Mouse (Mus musculus): ENCODE data around the gene A3galt2.

Gene A3galt2

DNA sequence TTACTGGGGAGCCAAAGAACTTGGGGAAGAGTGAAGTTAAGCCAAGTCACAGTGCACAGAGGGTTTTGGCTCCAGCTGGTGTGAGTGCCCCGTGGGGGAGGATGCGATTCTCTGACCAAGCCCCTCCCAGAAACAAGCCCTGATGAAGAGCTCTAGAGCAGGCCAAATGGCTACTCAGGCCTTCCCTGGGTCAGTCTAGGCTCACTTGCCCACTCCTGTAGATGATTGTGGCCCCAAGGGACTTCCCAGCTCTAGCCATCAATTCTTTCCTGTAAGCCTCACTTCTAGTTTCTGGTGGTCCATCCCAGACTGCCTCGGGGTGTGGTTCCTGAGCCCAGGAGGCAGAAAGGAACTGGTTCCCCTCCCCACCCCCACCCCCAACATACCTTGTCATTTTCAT is at the start of gene A3galt2:
TSS of gene A3galt2 (plus strand) at position 301 of the 400 bp plus-strand sequence.
- no peak for DNase-seq (ENCODE audit: low read depth, low spot score)

DNA sequence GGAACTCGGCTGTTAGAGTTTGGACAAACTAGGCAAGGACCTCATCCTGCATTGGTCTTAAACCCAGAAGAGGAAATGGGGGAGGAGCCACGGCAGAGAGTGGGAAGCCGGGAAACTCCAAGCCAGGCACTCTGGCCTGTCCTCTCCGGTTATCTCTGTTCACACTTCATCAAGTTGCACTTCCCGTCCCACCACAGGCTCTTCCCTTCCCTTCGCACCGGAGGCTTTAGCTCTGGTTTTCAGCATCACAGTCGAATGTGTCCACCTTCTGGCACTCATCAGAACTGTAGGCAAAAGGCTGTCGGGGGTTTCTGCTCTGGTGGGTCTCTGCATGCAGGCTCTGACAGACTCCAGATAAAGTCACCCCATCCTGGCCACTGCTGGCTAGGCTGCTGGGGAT is 48.5 kb upstream of the A3galt2 start:
- peak; percentile 72 for DNase-seq (ENCODE audit: low read depth, low spot score)

DNA sequence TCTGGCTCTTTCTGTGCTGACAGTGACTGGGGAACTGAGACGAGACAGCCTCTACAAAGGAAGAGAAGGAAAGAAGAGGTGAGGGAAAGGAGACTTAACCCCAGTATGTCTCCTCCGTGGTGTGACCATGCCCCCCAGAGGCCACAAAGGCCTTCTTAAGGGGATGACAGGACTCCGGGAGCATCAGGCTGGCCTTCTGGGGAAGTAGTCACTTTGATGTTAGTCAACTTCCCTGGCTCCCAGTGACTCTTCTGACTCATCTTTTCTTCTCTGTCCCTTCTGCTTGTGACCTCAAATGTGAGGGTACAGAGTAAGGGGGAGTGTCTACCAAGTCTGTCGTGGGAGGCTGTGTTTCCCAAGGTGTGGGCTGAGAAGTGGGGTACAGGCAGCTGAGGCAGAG is 47.8 kb upstream of the A3galt2 start:
- no peak for DNase-seq (ENCODE audit: low read depth, low spot score)

DNA sequence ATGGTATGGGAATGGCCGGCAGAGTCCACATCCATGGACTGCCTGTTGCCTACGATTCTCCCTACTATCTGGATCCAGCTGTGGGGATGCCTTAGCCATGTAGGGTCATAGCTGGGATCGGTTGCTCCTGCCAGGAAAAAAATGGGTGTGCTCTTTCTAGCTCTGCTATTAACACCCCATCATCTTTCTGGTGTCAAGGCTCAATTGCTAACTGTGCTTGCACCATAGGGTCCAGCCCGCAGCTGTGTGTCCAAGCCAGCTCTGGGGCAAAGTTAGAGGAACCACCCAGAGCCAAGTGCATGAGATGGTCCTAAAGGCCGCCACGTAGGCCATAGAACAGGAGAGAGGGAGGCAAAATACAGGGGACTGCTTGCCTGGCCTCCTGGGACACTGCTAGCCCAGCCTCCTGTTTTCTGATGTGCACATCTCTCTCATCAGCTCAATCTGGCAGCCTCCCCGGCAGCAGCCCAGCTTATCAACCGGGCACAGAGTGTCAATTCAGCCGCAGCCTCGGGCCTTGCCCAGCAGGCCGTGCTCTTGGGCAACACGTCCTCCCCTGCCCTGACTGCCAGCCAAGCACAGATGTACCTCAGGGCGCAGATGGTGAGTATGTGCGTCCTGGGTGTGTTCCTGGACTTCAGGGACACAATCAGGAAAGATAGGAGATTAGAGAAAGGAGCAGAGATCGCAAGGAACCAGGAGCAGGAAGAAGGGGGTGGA is 45.9 kb upstream of the A3galt2 start:
- no peak for DNase-seq (ENCODE audit: low read depth, low spot score)

DNA sequence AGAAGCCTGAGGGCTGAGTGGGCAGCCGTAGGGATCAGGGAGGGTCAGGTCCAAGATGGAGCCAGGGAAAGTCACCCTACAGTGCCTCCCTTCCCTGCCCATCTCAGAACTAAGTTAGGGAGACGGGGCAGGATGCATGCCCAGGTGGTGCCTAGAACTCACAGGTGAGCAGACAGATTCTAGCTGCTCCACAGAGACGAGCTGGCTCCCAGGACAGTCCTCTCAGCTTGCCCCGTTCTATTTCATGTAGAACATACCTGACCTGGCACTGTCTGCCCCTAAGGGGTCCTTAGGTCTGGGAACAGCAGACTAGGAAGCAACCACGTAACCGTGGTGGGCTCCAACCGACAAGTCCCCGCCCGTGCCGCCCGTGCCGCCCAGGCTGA is 45.4 kb upstream of the A3galt2 start:
- no peak for DNase-seq (ENCODE audit: low read depth, low spot score)

DNA sequence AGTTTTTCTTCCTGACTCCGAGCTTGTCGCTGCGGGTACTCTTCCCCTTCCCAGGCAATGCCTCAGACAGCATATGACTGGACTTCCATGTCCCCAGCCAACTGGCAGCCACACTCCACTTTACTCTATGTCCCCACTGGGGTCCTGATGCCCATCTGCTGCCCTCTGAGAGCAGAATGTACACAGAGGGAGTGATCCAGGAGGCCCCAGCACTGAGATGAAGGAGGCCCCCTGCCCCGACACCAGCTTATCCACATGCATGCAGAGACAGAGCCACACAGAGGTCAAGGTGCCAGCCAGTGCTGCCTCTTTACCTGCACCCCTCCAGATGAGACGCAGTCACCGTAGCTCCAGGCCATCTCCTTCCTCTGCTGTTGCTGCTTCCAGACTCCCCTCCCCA is 44.9 kb upstream of the A3galt2 start:
- DNase-seq (ENCODE audit: low read depth, low spot score): no peak

DNA sequence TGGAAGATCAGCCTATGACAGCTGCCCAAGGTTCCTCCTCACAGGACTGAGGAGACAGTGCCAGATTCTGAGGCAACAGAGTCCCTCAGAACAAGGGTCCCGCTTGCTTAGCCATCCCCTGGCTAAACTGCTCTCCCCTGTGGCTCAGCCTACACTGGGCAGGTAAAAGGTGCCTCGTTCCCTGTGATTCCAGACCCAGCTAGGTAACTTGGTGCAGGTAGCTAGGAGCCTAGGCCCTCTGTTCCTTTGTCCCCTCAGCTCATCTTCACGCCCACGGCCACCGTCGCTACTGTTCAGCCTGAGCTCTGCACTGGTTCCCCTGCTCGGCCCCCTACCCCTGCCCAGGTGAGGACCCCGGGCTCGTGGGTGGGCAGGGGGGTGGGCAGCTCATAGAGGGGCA is 44.4 kb upstream of the A3galt2 start:
- DNase-seq (ENCODE audit: low read depth, low spot score): no peak

DNA sequence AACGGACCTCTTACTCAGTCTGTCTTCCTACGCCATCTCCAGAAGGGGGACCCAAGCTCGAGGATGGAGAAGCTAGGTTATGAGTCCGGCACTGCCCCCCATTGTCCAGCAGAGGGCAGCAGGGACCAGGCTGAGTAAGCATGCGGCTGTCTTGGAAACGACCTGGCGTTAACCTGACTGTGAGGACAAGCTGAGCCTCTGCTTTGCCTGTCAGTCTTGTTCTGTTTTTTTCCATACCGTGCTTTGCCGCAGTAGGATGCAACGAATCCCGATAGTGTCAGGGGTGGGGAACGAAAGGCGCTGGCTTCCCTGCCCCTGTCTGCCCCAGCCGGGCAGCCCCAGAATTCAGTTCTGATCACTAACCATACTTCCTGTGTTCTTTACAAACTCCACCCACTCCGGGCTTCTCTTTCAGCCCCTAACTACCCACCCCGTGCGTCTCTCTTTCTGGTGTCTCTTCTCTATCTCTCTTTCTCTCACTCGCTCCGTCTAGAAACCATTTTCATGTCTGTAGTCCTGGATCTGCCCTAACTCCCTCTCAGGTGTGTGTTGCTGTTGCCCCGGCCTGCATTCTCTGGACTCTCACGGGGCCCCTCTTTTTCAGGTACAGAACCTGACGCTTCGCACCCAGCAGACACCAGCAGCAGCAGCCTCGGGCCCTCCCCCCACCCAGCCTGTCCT is 43.6 kb upstream of the A3galt2 start:
- peak; percentile 96 for DNase-seq (ENCODE audit: low read depth, low spot score)

DNA sequence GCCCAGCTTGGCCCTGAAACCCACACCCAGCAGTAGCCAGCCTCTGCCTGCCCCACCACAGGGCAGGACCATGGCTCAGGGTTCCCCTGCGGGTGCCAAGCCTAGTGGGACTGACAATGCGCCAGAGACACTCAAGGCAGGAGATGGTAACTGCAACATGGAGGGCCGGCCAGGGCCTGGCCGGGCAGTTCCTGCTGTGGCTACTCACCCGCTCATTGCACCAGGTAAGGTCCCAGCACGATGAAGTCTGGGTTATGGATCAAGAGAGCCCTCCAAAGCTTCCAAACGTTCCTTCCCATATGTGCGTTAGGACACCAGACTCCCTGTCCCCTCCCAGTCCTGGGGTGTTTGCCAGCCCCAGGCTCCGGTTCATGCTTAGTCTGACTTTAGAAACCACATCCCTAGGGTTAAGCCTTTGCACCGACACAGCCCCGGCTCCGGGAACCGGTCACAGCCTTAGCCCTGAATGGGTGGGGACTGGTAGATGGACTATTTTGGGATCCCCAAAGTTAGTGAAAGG is 43.0 kb upstream of the A3galt2 start:
- DNase-seq (ENCODE audit: low read depth, low spot score): peak; percentile 21

DNA sequence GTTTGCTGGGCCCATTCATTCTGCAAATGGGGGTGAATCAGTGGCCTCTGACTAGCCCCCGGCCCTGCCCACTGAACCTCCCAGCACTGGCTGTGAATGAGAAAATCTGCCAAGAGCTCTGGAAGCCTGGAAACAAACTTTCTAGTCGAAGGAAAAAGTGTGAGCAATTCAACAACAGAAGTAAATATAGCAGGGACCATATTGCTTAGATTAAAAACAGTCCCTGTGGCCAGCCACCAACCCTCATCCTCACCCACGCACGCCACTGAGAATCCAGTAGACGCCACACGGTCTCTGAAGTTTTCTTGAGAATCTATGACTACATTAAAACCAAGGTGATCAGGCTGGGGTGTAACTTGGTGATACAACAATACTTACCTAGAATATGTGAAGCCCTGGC is 42.2 kb upstream of the A3galt2 start:
- no peak for DNase-seq (ENCODE audit: low read depth, low spot score)

DNA sequence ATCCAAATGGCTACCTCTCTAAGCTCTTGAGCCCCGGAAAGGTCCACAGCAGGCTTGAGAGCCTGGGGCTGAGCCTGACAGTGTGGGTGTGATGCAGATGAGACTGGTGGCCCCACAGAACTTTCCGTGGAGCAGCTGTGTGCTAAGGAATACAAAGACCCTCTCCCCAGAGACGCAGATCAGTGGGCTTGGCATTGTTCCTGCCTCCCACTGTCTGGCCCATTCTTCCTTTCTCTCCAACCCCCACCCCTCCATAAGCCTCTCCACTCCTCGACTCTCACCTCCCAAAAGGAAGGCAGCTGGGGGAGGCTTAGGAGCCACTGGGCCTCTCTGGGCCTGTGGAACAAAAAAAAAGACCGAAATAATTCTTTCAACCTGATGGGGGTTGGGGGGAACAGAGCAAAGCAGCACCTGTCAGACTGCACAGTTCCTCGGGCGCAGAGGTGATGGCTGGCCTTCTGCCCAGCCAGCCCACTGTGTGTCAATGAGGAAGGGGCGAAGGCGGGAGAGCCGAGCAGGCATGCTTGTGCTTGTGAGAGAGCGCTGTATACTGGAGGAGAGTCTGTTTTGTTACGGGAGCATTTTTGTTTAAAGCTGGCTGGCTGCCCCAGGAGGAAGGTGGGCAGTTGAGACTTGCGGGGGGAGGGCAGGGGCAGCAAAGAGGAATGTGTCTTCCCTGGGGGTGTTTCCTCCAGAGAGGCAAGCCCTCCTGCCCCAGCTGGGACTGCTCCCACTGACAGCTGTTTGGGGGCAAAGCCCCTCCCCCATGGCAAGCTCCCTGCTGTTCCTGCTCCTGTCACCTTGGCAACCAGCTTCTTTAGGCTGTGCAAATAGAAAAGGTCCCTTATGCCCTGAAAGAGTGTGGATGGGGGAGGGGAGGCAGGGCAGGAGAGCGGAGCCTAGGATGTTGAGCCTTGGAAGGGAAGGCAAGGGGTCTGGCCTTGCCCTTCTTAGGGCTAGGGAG is 39.6 kb upstream of the A3galt2 start:
- DNase-seq (ENCODE audit: low read depth, low spot score): peak; percentile 83

DNA sequence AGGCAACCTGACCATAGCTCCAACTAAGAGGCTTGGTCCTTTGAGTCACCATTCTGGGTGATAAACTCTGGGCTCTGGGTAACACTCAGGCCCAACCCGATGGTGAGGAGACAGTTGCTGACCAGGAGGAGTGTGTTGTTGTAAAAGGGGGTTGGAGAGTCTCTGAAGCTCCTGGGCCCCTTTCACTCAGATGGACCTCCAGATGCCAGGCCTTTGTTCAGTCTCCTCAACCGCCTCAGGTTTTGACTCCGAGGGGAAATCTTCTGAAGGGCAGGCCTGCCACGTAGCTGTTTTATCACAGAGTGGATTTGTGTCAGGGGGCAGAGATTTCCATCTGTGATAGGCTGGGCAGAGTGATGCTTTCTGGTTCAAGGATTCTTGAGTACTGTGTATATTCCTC is 38.9 kb upstream of the A3galt2 start:
- DNase-seq (ENCODE audit: low read depth, low spot score): no peak

DNA sequence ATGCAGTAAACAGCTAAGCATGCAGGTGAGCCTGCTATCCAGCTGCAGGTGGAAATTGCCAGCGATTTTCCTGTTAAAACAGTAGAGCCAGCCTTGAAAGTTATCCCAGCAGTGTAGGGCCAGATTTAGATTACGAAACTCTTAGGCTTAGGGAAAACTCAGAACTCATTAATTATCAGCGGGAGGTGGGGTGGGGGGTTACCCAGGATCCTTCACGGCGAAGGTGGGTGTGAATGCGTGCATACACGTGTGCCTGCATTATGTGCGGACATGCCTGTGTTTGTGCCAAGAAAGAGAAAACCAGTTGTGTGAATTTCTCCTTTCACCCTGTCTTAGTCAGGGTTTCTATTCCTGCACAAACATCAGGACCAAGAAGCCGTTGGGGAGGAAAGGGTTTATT is 38.4 kb upstream of the A3galt2 start:
- DNase-seq (ENCODE audit: low read depth, low spot score): peak; percentile 21

DNA sequence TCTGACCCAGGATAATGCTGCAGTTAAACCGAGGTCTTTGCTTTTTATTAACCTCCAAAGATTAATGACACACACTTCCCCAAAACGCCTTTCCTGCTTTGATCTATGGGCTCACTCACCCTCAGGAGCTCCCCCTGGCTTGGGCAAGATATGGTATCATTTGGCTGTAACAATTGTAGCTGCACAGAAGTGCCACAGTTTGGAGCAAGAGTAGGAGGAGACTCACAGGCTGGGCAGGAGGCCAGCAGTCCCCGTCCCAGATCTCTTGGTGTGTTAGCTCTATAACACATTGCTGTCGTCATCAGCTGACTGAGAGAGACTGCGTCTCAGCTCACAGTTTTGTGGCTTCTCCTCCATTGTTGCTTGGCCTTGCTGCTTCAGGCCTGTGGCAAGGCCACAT is 35.1 kb upstream of the A3galt2 start:
- no peak for DNase-seq (ENCODE audit: low read depth, low spot score)

DNA sequence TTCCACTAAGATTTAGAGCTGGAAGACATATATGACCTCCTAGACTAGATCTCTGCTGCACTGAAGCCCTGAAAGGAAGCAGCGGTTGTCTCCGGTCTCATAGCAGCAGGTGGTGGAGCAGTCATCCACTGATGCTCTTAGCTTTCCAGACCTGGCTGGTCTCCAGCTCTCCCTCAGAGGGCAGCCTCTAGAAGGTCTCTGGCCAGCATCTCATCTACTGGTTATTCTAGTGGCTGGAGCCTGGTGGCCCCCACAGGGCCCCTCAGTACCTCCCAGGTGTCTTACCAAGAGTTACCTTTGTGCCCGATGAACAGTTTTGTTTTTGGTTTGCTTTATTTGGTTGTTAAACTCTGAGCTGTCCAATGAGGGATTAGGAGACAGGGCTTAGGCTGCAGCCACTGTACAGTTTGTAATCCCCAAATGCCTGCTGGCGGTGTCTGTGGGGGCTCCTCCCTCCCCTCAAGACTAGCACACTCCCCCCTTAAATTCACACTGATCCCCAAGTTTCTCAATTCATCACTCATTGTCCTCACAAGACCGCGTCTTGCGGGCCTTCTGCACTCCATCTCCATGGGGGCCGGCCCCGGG is 34.0 kb upstream of the A3galt2 start:
- DNase-seq (ENCODE audit: low read depth, low spot score): no peak

DNA sequence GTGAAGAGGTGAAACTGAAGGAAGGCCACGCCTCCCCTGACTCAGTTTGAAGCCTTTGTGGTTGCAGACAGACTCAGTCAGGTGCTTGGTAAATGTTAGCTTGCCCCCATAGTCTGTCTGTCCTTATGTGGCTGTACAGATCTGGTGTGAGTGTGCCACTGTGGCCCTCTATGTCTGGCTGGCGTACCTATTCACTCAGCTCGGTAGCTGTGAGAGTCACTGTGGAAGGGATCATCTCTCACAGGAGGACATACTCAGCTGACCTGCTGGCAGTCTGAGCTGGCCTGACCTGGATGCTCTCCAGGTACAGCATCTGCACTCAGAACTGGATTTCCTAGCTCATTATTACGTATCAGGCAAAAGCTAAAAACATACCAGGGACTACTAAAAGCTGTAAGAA is 33.4 kb upstream of the A3galt2 start:
- no peak for DNase-seq (ENCODE audit: low read depth, low spot score)

DNA sequence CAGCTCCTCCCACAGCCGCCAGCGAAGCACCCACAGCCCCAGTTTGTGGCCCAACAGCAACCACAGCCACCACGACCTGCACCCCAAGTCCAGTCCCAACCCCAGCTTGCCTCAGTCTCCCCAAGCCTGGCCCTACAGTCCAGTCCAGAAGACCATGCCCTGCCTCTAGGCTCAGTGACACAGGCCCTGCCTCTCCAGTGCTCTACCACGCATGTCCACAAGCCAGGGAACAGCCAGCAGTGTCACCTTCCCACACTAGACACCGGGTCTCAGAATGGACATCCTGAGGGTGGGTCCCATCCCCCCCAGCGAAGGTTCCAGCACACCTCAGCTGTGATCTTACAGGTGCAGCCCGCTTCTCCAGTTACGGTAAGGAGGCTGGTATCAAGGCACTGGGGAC is 32.2 kb upstream of the A3galt2 start:
- no peak for DNase-seq (ENCODE audit: low read depth, low spot score)

DNA sequence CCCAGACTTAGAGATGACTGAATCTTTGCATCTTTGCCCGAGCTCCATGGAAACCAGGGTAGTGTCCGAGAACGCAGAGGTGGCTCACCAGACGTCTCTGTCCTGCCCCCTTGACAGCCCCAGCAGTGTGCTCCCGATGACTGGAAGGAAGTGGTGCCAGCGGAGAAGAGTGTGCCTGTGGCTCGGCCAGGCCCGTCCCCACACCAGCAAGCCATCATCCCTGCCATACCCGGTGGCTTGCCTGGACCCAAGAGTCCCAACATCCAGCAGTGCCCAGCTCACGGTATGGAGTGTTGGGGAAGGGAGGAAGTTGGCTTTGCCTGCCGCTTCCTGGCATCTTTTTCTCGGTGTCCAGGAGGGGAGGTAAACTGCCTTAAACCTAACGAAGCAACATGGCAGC is 31.7 kb upstream of the A3galt2 start:
- DNase-seq (ENCODE audit: low read depth, low spot score): no peak

DNA sequence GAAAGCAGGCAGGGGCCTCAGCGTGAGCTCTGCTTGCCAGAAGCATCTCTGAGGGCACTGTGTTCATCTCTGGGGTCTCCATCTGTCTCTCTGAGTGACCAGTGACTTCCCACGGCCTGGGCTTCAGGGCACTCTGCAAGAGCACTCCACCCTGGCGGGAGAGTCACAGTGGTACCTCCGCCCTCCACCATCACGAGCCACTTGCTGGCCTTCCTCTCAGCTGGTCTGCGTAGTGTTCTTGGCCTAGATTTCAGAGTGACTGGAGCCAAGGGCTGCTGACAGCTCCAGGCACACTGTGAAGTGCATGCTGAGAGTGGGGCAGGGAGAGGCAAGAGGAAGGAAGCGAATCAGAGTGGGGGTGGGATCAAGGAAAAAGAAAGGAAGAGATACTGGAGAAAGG is 31.1 kb upstream of the A3galt2 start:
- no peak for DNase-seq (ENCODE audit: low read depth, low spot score)

DNA sequence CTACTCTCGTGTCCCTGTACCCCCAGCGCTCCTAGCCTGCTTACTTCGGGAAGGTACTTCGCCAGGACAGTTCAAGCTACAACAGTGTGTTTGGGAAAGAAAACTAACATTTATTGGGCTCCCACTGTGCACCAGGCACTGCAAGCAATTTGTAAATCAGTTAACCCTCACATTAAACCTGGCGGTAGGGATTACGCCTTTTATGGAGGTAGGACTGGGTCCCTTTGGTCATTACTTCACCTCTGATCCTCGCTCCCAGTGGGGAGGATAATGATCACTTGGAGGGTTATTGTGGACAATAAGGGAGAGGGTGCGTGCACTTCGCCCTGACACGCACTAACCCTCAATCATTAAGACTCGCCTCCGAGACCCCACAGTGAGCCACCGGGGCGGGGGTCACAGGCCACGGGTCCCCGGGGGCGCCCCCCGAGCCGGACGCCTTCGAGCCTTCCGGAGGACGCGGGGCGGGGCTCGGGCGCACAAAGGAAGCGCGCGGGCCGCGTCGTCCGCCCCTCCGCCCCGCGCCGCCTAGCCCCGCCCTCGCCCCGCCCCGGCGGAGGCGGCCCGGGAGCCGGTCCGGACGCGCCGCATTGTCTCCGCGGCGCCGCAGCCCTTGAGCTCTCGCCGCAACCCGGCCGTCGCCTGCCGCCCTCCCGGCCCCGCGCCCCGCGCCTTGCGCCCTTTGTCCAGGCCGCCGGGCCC is 28.0 kb upstream of the A3galt2 start:
- peak; percentile 75 for DNase-seq (ENCODE audit: low read depth, low spot score)
